Mouse (Mus musculus) lung, adult 2 months (tissue): ENCODE results near the gene Zfp775. TPM values are rescaled to one million over a fixed set of nuclear protein-coding genes. Genes with fewer than 3 reads are reported as not detected.

Experiments used
- DNase-seq: peaks from one replicate; pipeline ENCODE4 v3.0.0; 2022
- H3K4me1 ChIP-seq: fragments of 200-500 bp; 2 replicates; pipeline ENCODE4 v1.6.1; 2011; ENCODE audit warnings: low read length; ENCODE audit not compliant: control insufficient read depth, insufficient read depth
- H3K4me3 ChIP-seq: fragments of 200-500 bp; replicated peaks from 2 replicates; pipeline ENCODE3; 2011; ENCODE audit warnings: low read depth, mild to moderate bottlenecking, control low read depth, low read length; ENCODE audit errors: extremely low read depth
- CTCF ChIP-seq: fragments of 200-500 bp; IDR thresholded peaks from 2 replicates; pipeline ENCODE4 v1.5.1; 2011; ENCODE audit warnings: mild to moderate bottlenecking, low read length, control low read depth; ENCODE audit not compliant: insufficient read depth
- POLR2A ChIP-seq: fragments of 200-500 bp; IDR thresholded peaks from 2 replicates; pipeline ENCODE4 v1.6.1; 2011; ENCODE audit warnings: low read depth, mild to moderate bottlenecking, control low read depth, low read length, borderline replicate concordance; ENCODE audit errors: extremely low read depth
- whole genome bisulfite sequencing: fragments of 180-500 bp; shearing (Covaris S2); methylation state at CpG from one replicate; pipeline ENCODE4 v1.1.7; 2018; 5-methylcytosine and 5-hydroxymethylcytosine counted together
- polyA plus RNA-seq: library from polyadenylated mRNA; depleted of rRNA; stranded (reverse); fragments of >200 nt; gene quantifications from 2 replicates; pipeline ENCODE4 v1.2.3, GENCODE M21; 2012

Gene Zfp775
- polyA plus RNA-seq, 1 experiment: 7.2 TPM

GRCm38 (mm10) chr6:48582037-48582436 lies 19.8 kb upstream of the Zfp775 start:
- TF ChIP-seq POLR2A (no peak), CTCF (no peak)
- Histone ChIP-seq H3K4me1 (no peaks in the 10 kb centered on the region), H3K4me3 (no peak overlapping the region)
- DNase-seq: no peak
- WGBS: 75% methylated on average over 3 of the region's 3 CpGs

DNA sequence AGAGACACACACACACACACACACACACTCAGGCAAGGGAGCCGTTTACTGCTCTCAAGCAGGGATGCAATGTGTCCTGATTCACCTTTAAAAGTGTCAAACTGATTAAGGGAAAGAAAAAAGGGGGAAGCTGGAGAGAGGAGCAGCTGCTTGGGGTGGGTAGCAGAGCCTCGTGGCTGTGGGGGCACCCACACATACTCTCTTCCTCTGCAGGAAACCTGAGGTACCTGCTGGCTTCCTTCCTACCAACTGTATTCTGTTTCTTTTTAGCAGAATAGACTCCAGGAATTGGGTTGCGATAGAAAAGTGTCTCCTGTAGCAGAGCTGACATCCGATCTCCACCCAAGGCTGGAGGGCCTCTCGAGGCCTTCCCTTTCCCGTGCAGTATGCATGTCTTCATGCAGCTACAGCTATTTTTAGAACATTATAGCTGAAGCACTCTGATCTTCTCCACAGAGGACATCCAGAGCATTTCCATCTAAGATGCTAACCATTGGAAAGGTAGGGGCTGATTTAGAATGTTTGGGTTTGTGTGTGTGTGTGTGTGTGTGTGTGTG lies 12.6 kb upstream of the Zfp775 start, which contains the start of gene Gm45021:
Gm45021 (plus strand) TSS at position 417 of the 557 bp plus-strand sequence.
- no peak for DNase-seq
- WGBS: 17% methylated on average over 6 of the region's 6 CpGs
- Histone ChIP-seq H3K4me3 (no peak within 1 kb of the TSS), H3K4me1 (no peaks in the 10 kb centered on the region)
- TF ChIP-seq POLR2A: no peak
- no peak for TF ChIP-seq CTCF

GRCm38 (mm10) chr6:48591221-48591845 lies 10.5 kb upstream of the Zfp775 start:
- H3K4me1 ChIP-seq: 0 out of 2 replicates have a peak, but pooled peaks cover 3% of the 10 kb centered on the region
- no peak for DNase-seq
- 82% methylated on average over 3 of the region's 3 CpGs for WGBS
- no peak overlapping the region for H3K4me3 ChIP-seq
- TF ChIP-seq POLR2A: no peak
- TF ChIP-seq CTCF: no peak

GRCm38 (mm10) chr6:48591871-48592270 lies 10.0 kb upstream of the Zfp775 start:
- no peak overlapping the region for H3K4me3 ChIP-seq
- WGBS: 81% methylated on average over 6 of the region's 6 CpGs
- 0 out of 2 replicates have a peak, but pooled peaks cover 3% of the 10 kb centered on the region for H3K4me1 ChIP-seq
- DNase-seq: no peak
- TF ChIP-seq POLR2A (no peak), CTCF (no peak)

- Histone ChIP-seq H3K4me1 (0 out of 2 replicates have a peak, but pooled peaks cover 3% of the 10 kb centered on the region), H3K4me3 (peak within 1 kb of the TSS; percentile 88)
- peak; percentile 43; the same call in 1 of the 2 replicates for TF ChIP-seq POLR2A
- 0 out of 2 replicates have a peak, but pooled peaks have one; percentile 20 for TF ChIP-seq CTCF
- WGBS: 8% methylated on average over 42 of the region's 45 CpGs
- peak; percentile 94 for DNase-seq
Measured at GRCm38 (mm10) chr6:48593158-48594042, 8.5 kb upstream of the Zfp775 start, which contains the start of the genes Repin1 and Gm44965. TSS of gene Repin1 (plus strand) at chr6:48593883. TSS of gene Gm44965 (plus strand) at chr6:48593941.

DNA sequence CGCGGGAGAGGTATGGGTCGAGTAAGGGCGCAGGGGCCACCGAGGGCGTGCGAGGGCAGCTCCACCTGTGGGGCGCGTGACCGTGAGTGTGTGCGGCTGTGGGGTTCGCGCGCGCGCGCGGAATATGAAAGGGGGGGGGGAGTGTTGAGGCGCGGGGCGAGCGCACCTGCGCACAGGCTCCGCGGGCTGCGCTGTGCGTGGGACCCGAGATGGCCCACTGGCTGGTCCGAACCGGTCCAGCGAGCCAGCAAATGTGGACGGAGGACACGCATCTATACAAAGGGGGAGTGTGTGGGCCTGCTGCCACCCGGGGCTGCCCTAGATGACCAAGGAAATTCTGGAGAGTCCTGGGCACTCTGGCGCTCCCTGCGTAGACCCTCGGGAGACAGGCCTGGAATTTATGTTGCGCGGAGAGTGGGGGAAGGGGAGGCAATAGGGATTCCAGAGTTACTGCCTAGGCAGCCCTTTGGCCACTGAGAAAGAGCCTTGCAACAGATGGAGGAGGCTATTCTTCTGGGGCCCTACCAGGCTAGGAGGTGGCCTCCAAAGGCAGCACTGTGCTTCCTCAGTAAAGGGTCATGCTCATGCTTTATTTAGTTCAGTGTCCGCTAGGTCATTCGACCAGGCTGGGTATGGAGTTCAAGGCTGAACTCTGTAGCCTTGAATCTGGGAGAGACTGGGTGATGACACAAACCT lies 7.7 kb upstream of the Zfp775 start:
- no peak for TF ChIP-seq CTCF
- no peak for TF ChIP-seq POLR2A
- 0 out of 2 replicates have a peak, but pooled peaks cover 3% of the 10 kb centered on the region for H3K4me1 ChIP-seq
- DNase-seq: no peak
- H3K4me3 ChIP-seq: peak overlapping the region; percentile 88
- WGBS: 2% methylated on average over 40 of the region's 41 CpGs

DNA sequence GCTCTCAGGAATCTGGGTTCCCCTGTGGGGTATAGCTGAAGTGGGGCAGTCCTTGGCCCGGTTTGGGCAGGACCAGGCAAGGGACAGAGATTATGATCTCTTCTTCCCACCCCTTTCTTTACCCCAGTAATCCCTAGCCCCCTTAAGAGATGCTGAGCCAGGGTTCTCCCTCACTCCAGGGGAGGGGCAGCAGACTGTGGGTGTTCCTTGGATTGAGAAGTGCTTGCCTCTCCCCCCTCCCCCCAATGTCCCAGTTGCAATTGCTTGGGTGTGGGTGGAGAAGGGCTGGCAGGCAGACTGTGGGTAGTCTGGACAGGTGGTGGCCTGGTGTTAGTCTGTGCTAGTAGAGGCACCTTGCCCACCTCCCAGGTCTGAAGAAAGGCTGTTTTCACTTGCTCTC lies 6.6 kb upstream of the Zfp775 start:
- DNase-seq: no peak
- TF ChIP-seq POLR2A (no peak), CTCF (no peak)
- 70% methylated on average over 1 of the region's 1 CpGs for WGBS
- Histone ChIP-seq H3K4me1 (0 out of 2 replicates have a peak, but pooled peaks cover 3% of the 10 kb centered on the region), H3K4me3 (no peak overlapping the region)

DNA sequence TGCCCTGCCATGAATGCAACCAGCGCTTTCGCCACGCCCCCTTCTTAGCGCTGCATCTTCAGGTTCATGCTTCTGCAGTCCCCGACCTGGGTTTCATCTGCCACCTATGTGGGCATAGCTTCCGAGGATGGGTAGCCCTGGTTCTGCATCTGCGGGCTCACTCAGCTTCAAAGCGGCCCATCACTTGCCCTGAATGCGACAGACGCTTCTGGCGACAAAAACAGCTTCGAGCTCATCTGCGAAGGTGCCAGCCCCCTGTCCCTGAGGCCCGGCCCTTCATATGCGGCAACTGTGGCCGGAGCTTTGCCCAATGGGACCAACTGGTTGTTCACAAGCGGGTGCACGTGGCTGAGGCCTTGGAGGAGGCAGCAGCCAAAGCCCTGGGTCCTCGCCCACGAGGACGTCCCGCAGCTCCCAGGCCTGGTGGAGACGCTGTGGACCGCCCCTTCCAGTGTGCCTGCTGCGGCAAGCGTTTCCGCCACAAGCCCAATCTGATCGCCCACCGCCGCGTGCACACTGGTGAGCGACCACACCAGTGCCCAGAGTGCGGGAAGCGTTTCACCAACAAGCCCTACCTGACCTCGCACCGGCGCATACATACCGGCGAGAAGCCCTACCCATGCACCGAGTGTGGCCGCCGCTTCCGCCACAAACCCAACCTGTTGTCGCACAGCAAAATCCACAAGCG lies 5.2 kb upstream of the Zfp775 start:
- Histone ChIP-seq H3K4me3 (no peak overlapping the region), H3K4me1 (peaks cover 3% of the 10 kb centered on the region; the same call in 1 of the 2 replicates)
- WGBS: 98% methylated on average over 45 of the region's 45 CpGs
- no peak for DNase-seq
- TF ChIP-seq CTCF: no peak
- no peak for TF ChIP-seq POLR2A
